Mouse (Mus musculus) liver, embryonic 11.5 days (tissue): ENCODE measurements at regions not wholly inside any gene's neighbourhood (a gene's known extent, or its start where the extent isn't known, plus 50 kb on each side); places are given as distances from the start of the nearest gene placed in this dataset.

Experiments
- ATAC-seq: fragments of 200-750 bp; cut with Nextera tagmentation; replicated peaks from 2 replicates; pipeline ENCODE4 v1.8.0; 2017; ENCODE audit warnings: moderate number of reproducible peaks, mild to moderate bottlenecking, moderate TSS enrichment, moderate library complexity; ENCODE audit not compliant: low FRiP score
- DNase-seq: peaks from one replicate; pipeline ENCODE4 v3.0.0-alpha.2; 2017; ENCODE audit warnings: low spot score
- H3K27ac ChIP-seq: fragments of 300-500 bp; sonication (generic); 2 replicates; pipeline ENCODE4 v1.5.1; 2014; ENCODE audit warnings: mild to moderate bottlenecking, low read depth, low read length, control low read depth
- H3K27me3 ChIP-seq: fragments of 300-500 bp; sonication (generic); replicated peaks from 2 replicates; pipeline ENCODE4 v1.6.1; 2014; ENCODE audit warnings: low read length, mixed read lengths; ENCODE audit not compliant: control insufficient read depth, insufficient read depth
- H3K36me3 ChIP-seq: fragments of 300-500 bp; sonication (generic); 2 replicates; pipeline ENCODE4 v1.6.1; 2014; ENCODE audit warnings: mild to moderate bottlenecking, low read length, moderate library complexity, mixed read lengths; ENCODE audit not compliant: control insufficient read depth, insufficient read depth
- H3K4me1 ChIP-seq: fragments of 300-500 bp; sonication (generic); replicated peaks from 2 replicates; pipeline ENCODE4 v1.6.1; 2014; ENCODE audit warnings: low read length, mixed read lengths; ENCODE audit not compliant: control insufficient read depth, insufficient read depth
- H3K4me2 ChIP-seq: fragments of 300-500 bp; sonication (generic); 2 replicates; pipeline ENCODE4 v1.6.1; 2014; ENCODE audit warnings: mild to moderate bottlenecking, control low read depth, moderate library complexity
- H3K4me3 ChIP-seq: fragments of 300-500 bp; sonication (generic); 2 replicates; pipeline ENCODE4 v1.5.1; 2014; ENCODE audit warnings: low read depth, low read length, control low read depth
- H3K9ac ChIP-seq: fragments of 300-500 bp; sonication (generic); 2 replicates; pipeline ENCODE4 v1.6.1; 2014; ENCODE audit warnings: low read depth, low read length, control low read depth
- H3K9me3 ChIP-seq: fragments of 300-500 bp; sonication (generic); 2 replicates; pipeline ENCODE4 v1.6.1; 2016; ENCODE audit warnings: low read length, inconsistent platforms, mixed read lengths; ENCODE audit not compliant: control insufficient read depth
- WGBS: fragments of 180-500 bp; shearing (Covaris S2); extraction: QIAGEN DNeasy Blood & Tissue Kit; methylation state at CpG from one replicate; pipeline ENCODE4 v1.1.7; 2014; 5-methylcytosine and 5-hydroxymethylcytosine counted together

- Histone ChIP-seq H3K27ac (no peak overlapping the region), H3K36me3 (no peaks in the 10 kb centered on the region), H3K4me3 (no peak overlapping the region), H3K9me3 (no peaks in the 10 kb centered on the region), H3K4me2 (no peak overlapping the region), H3K9ac (no peak overlapping the region), H3K4me1 (no peaks in the 10 kb centered on the region), H3K27me3 (no peaks in the 10 kb centered on the region)
- DNase-seq (no peak), ATAC-seq (no peak)
- WGBS = 55% methylated on average over 2 of the region's 2 CpGs
Measured at GRCm38 (mm10) chr4:55860055-55860454, 327.8 kb upstream of the Klf4 start.

GRCm38 (mm10) chr4:55859211-55859761 is 327.0 kb upstream of the Klf4 start:
- H3K4me3 ChIP-seq = no peak overlapping the region
- WGBS = 79% methylated on average over 2 of the region's 2 CpGs
- no peak overlapping the region for H3K4me2 ChIP-seq
- no peak for DNase-seq
- H3K4me1 ChIP-seq = no peaks in the 10 kb centered on the region
- H3K9me3 ChIP-seq = no peaks in the 10 kb centered on the region
- no peak overlapping the region for H3K27ac ChIP-seq
- ATAC-seq = no peak
- no peaks in the 10 kb centered on the region for H3K27me3 ChIP-seq
- no peaks in the 10 kb centered on the region for H3K36me3 ChIP-seq
- H3K9ac ChIP-seq = no peak overlapping the region

GRCm38 (mm10) chr4:55851430-55851829 is 319.2 kb upstream of the Klf4 start:
- Histone ChIP-seq H3K4me2 (no peak overlapping the region), H3K36me3 (no peaks in the 10 kb centered on the region), H3K27me3 (no peaks in the 10 kb centered on the region), H3K9ac (no peak overlapping the region), H3K4me3 (no peak overlapping the region), H3K27ac (no peak overlapping the region), H3K9me3 (no peaks in the 10 kb centered on the region), H3K4me1 (no peaks in the 10 kb centered on the region)
- ATAC-seq = no peak
- DNase-seq = no peak
- 83% methylated on average over 1 of the region's 1 CpGs for WGBS

GRCm38 (mm10) chr4:55851027-55851426 is 318.8 kb upstream of the Klf4 start:
- H3K9me3 ChIP-seq = no peaks in the 10 kb centered on the region
- ATAC-seq = no peak
- WGBS = 75% methylated on average over 5 of the region's 5 CpGs
- no peaks in the 10 kb centered on the region for H3K36me3 ChIP-seq
- no peak for DNase-seq
- no peak overlapping the region for H3K4me2 ChIP-seq
- H3K4me1 ChIP-seq = no peaks in the 10 kb centered on the region
- no peak overlapping the region for H3K9ac ChIP-seq
- H3K27ac ChIP-seq = no peak overlapping the region
- H3K4me3 ChIP-seq = no peak overlapping the region
- no peaks in the 10 kb centered on the region for H3K27me3 ChIP-seq

- Histone ChIP-seq H3K4me2 (no peak overlapping the region), H3K4me3 (no peak overlapping the region), H3K36me3 (no peaks in the 10 kb centered on the region), H3K27me3 (no peaks in the 10 kb centered on the region), H3K4me1 (no peaks in the 10 kb centered on the region), H3K9me3 (no peaks in the 10 kb centered on the region), H3K27ac (no peak overlapping the region), H3K9ac (no peak overlapping the region)
- ATAC-seq (no peak), DNase-seq (no peak)
- 57% methylated on average over 12 of the region's 12 CpGs for WGBS
Measured at GRCm38 (mm10) chr4:55843727-55844401, 311.6 kb upstream of the Klf4 start.

GRCm38 (mm10) chr4:55838568-55838967 is 306.3 kb upstream of the Klf4 start:
- Histone ChIP-seq H3K9me3 (no peaks in the 10 kb centered on the region), H3K4me1 (no peaks in the 10 kb centered on the region), H3K27ac (no peak overlapping the region), H3K9ac (no peak overlapping the region), H3K36me3 (no peaks in the 10 kb centered on the region), H3K27me3 (no peaks in the 10 kb centered on the region), H3K4me2 (no peak overlapping the region), H3K4me3 (no peak overlapping the region)
- DNase-seq = no peak
- ATAC-seq = no peak
- 78% methylated on average over 3 of the region's 3 CpGs for WGBS

GRCm38 (mm10) chr4:55824047-55824760 is 291.9 kb upstream of the Klf4 start:
- no peaks in the 10 kb centered on the region for H3K4me1 ChIP-seq
- DNase-seq (no peak), ATAC-seq (no peak)
- WGBS = 68% methylated on average over 9 of the region's 9 CpGs
- H3K4me2 ChIP-seq = no peak overlapping the region
- no peak overlapping the region for H3K27ac ChIP-seq
- no peaks in the 10 kb centered on the region for H3K9me3 ChIP-seq
- no peaks in the 10 kb centered on the region for H3K36me3 ChIP-seq
- H3K9ac ChIP-seq = no peak overlapping the region
- no peaks in the 10 kb centered on the region for H3K27me3 ChIP-seq
- no peak overlapping the region for H3K4me3 ChIP-seq

GRCm38 (mm10) chr4:55823583-55823982 is 291.3 kb upstream of the Klf4 start:
- Histone ChIP-seq H3K9ac (no peak overlapping the region), H3K36me3 (no peaks in the 10 kb centered on the region), H3K27ac (no peak overlapping the region), H3K27me3 (no peaks in the 10 kb centered on the region), H3K9me3 (no peaks in the 10 kb centered on the region), H3K4me2 (no peak overlapping the region), H3K4me1 (no peaks in the 10 kb centered on the region), H3K4me3 (no peak overlapping the region)
- WGBS = 58% methylated on average over 1 of the region's 1 CpGs
- ATAC-seq (no peak), DNase-seq (no peak)
